Mouse (Mus musculus): ENCODE data around the gene Capn12.
A peak's percentile ranks its signal among the peaks of the same experiment; 100 is the strongest.
"Not testable (repeated sequence)": the region's sequence is repeated elsewhere in the genome, so short reads cannot be mapped to it uniquely, and the experiment has no call there.

Capn12 gene

DNA sequence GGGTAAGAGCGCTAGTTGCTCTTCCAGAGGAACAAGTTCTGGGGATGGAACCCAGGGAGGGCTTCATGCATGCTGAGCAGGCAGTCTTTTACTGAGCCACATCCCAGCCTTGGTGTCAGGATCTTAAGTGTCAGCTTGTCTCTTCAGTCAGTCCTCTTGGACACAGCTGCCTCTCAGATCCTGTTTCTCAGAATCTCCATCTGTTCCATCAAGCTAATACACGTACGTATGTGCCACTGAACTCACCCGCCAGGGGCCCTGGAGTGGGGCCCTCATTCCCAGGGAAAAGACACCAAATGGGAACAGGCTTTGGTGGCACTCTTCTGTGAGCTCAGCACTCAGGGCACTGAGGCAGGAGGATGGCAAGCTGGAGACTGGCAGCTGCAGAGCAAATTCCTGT lies 3.4 kb upstream of the Capn12 start:
- no peak for DNase-seq (ENCODE audit: low read depth, low spot score)

DNA sequence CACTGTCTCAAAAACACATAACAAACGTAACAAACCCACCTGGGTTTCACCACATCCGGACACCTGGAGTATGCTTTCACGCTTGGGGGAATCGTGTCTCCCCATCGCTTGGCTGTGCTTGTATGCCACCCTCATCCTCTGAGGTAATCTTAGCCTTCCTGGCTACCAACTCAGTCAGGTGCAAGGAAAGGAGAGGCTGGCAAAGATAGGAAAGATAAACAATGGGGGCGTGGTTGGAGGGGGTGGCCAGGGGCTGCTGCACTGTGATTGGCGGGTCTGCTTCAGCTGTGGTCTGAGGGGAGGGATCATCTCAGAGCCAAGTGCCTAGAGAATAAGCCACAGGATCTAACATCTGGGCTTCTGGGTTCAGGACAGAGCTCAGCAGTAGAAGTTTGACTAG lies 1.6 kb upstream of the Capn12 start:
- DNase-seq (ENCODE audit: low read depth, low spot score): no peak

DNA sequence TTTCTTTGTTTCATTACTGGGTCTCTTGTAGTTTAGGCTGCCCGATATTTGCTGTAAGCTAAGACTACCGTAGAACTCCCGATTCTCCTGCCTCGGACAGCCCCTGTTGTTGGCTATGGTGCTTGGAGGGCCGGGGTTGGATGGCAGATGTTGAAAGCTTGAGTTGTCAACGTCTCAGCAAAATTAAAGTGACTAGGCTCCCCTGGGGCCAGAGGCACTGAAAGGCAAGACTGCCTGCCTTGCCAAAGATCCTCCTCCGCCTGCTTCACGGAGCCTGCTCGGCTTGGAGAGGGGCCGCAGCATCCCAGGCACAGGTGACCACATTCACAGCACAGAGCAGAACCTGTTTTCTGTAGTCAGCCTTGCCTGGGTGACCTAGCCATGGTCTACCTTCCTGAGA lies 668 bp upstream of the Capn12 start:
- no peak for DNase-seq (ENCODE audit: low read depth, low spot score)

DNA sequence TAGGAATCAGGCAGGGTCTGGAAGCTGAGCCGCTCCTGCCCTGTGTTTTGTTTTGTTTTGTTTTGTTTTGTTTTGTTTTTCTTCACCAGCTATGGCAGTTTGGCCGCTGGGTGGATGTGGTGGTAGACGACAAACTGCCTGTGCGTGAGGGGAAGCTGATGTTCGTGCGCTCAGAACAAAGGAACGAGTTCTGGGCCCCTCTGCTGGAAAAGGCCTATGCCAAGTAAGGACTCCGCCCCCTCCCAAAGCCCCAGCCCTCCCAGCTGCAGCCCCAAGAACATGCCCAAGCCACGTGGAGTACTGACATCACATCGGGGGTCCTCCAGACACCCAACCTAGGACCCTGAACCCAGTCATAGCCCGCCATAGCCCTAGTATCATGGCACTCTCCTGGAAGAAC lies 1.8 kb downstream of the Capn12 start:
- no peak for DNase-seq (ENCODE audit: low read depth, low spot score)

DNA sequence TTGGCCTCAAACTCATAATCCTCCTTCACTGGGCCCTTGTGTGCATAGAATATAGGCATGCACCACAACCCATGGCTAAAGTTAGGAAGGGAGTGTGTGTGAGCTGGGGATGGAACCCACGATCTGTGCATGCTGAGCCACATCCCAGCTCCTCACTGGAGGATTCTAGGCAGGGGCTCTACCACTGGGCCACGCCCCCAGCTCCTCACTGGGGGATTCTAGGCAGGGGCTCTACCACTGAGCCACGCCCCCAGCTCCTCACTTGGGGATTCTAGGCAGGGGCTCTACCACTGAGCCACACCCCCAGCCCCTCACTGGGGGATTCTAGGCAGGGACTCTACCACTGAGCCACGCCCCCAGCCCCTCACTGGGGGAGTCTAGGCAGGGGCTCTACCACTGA lies 2.5 kb downstream of the Capn12 start:
- not testable (repeated sequence) for DNase-seq (ENCODE audit: low read depth, low spot score)

DNA sequence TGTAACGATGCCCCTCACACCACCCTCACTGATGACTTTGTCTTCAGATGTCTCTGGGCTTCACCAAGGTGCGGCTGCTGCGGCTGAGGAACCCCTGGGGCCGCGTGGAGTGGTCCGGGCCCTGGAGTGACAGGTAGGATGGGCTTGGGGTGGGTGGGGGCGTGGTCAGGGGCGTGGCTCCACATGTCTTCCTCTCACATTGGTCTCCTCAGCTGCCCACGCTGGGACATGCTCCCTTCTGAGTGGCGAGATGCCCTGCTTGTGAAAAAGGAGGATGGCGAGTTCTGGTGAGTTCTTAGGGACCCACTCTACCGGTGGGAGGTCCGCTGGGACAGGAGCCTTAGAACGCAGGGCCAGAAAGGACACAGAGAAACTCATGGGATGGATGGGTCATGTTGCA lies 5.3 kb downstream of the Capn12 start:
- no peak for DNase-seq (ENCODE audit: low read depth, low spot score)

DNA sequence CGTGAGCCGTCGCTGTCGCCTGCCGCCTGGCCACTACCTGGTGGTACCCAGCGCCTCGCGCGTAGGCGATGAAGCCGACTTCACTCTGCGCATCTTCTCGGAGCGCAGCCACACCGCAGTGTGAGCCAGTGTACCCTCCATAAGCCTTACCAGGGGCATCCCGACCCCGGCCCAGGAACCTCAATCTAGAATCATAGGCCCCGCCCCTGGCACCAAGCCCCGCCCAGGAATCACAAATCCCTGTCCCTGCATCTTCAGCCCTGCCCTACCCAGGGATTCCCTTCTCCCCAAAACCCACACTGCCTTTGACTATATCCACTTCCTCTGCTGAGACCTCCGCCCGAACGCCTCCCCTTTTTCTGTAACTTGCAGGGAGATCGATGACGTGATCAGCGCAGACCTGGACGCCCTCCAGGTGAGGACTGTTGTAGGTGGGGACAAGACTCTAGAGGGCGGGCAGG lies 7.5 kb downstream of the Capn12 start:
- DNase-seq (ENCODE audit: low read depth, low spot score): no peak

DNA sequence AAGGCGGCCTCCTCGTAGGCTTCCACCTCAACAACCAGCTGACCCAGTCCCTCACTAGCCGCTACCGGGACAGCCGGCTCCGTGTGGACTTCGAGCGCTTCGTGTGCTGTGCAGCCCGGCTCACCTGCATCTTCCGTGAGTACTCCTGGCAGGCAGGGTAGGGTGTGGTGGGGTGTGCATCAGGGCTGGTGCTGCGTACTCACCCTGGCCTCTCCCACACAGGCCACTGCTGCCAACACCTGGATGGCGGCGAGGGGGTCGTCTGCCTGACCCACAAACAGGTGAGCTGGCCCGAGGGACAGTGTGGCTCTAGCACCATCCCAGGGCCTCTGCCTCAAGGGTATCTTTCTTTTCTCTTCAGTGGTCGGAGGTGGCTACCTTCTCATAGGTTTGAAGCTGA lies 11.4 kb downstream of the Capn12 start:
- DNase-seq (ENCODE audit: low read depth, low spot score): no peak

DNA sequence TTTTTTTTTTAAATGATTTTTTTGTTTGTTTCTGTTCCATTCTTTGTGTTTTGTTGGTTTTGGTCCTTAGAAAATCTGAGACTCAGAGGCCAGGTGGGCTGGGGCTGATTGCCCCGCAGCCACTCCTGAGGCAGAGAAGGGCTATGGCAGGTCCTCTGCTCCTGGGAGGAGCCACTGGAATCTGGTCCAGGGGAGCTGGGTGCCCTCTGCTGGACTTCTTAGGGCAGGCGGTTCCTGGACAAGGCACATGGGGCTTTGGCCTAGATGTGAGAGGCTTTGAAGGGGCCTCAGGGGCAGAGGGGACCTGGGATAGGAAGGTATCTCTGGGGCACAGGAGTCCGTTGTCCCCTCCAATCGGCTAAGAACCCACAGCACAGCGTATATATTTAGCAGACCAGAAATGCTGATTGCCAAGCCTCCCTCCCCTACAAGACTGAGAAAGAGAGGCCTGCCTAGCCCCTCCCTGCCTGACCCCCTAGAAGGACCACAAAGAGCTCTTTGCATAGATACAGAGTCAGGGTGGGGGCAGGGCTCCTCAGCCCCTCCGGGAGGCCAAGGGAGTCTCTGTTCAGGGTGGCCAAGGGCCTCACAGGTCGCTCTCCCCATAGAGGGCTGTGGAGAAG lies 12.5 kb downstream of the Capn12 start:
- DNase-seq (ENCODE audit: low read depth, low spot score): peak; percentile 33

DNA sequence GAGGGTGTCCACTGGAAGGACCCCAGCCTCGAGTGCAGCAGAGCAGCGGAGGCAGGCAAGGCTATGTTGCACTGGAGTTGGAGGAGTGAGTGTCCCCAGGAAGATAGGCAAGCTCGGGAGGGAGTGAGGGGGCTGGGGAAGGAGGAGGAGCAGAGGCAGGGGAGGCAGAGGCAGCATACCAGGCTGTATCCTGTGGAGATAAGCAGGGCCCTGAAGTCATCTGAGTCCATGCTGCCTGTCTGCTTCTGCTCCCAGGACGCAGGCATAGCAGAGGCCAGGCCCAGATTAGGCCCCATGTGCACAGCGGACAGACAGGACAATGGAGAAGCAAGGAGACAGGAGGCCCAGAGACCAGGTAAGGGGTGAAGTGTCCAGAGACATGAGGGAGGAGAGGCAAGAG lies 13.7 kb downstream of the Capn12 start:
- DNase-seq (ENCODE audit: low read depth, low spot score): no peak

DNA sequence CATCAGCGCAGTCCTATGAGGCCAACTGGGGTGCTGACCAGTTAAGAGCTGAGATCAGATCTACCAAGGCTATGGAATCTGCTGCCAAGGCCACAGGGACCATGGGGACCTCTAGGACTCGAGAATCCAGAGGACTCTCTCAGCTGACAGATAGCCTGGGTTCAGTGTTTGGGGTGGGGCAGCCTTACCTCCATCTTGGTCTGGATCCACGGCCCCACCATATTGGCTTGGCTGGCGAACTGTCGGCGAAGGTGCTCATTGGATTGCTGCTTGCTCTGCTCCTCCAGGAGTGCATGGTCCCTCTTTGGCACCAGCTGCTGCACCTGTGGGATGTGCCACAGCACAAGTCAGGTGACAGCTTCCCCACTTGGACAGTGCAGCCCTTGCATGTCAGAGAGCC lies 16.4 kb downstream of the Capn12 start:
- DNase-seq (ENCODE audit: low read depth, low spot score): no peak

DNA sequence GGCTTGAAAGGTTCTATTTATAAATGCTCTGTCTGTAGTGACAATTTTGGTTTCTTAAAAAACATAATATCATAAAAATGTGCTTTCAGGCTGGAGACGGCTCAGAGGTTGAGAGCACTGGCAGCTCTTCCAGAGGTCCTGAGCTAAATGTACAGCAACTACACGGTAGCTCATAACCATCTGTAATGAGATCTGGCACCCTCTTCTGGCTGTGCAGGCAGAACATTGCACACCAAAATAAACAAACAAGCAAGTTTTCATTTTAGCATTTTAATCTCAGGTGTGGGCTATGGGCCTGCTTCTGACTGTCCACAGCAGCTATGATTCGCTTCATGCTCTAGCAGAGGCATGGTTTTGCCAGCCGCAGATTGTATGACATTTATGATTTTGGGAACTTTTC lies 18.8 kb downstream of the Capn12 start:
- DNase-seq (ENCODE audit: low read depth, low spot score): no peak

DNA sequence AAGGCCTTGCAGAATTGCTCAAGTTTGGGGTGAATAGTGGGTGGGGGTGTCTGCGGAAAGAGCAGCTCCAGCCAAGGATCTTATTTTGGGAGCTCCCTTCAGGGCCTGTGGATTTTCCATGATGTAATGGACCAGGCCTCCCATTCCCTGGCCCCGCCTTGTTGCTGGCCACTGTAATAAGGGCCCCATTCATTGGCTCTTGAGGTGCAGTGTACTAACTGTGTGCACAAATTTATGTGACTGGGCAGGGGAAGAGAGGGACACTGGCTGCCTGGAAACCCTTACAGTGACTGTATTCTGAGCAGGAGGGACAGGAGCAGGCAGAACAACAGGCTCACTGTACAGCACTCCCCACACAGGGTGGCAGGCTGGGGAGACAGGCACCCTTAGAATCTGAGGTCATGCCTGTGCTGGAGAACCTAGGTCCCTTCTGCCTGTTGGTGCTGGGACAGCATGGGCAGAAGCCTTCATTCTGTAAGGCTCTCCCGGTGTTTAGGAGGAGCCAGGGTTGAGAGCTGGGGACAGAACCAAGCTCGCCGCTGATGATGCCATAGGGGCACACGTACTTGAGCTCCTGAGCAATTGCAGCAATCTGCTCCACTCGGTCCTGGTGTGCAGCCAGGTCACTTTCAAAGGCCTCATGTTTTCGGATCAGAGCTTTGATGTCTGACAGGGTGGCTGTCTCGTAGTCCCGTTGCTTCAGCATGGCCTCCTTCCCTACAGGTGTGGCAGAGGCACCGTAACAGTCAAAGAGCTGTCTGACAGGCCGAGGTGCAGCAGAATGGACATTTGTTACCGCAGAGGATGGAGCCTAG lies 20.3 kb downstream of the Capn12 start:
- DNase-seq (ENCODE audit: low read depth, low spot score): no peak

DNA sequence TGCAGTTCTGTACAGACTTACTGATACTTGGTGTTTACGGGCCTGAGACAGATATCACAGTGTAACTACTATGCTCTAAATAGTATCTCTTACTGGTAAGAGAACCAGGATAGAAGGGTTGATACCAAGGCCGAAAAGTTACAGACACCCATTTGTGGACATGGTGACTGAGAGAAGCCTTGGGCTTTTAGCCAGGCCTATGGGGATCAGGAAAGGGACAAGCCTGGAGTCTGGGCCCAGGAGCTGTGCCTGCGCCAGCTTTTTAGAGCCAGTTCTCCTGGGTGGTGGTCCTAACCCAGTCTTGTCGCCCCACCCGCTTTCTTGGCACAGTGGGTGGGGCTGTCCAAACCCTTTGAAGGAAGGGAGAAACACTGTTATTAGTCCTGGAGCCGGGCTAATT lies 21.0 kb downstream of the Capn12 start:
- DNase-seq (ENCODE audit: low read depth, low spot score): no peak

DNA sequence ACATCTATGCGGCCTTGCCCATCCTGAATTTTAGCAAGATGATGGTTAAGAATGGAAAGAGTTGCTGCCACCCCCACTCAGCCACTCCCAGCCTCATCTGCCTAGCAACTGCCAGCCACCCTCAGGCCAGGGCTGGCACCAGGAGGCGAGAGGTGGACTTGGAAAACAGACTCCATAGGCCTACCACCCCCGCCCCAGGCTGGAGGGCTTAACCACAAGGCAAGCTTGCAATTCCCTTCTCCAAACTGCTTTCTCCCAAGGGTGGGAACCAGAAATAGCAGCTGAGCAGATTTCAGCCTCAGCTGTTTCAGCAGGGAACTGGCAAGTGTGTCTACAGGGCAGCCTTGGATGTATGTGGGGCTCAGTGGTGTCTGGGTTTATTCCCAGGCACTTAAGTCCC lies 21.6 kb downstream of the Capn12 start:
- DNase-seq (ENCODE audit: low read depth, low spot score): no peak

DNA sequence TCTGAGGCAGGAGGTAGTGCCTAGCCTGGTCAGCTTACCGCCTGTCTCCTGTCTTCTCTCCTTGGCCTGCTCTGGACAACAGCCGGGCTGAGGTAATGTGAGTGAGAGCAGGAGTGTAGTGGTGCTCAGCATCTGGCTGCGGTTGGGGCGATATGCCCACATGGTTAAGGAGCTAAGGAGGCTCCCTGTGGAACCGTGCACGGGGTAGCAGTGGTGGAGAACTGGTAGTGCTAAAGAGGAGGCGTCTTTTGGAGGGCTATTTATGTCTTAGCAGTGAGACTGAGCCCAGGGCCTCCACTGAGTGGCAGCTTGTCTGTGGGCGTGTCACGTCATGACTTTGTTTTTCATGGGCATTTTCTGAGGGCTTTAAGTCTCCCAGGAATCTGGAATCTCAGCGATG lies 22.6 kb downstream of the Capn12 start:
- no peak for DNase-seq (ENCODE audit: low read depth, low spot score)

DNA sequence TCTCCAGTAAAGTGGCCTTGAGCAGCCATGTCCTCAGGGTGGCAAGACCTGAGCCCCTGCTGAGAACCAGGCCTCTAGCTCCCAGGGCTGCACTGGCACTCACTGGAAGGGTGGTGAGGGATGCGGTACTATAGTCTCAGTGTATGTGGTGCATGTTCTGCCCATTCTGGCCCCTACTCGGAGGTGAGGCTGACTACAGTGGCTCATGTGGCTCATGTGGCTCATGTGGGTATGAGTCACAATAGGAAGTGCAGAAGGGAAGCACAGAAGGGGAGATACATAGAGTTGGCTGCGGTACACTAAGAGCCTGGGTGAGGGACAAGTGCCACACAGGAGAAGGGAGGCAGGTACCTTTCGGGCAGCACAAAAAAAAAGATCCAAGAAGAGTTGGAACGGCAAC lies 26.0 kb downstream of the Capn12 start:
- DNase-seq (ENCODE audit: low read depth, low spot score): no peak

DNA sequence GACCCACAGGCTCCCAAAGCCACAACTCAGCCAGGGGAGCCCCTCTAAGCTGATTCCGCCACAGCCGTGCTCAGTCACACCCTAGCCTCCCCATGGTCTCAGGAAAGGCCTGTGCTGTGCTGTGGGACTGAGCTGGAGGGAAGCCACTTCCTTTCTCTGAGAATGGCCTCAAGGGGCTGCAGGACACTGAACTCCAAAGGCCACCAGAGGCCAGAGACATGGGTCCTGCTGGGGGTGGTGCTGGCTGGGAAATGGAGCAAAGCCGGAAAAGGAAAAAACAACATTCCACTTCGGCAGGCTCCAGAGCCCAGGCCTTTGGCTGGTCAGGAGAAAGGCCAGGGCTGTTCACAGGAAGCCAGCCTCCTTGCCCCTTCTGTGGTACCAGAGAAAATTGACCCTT lies 30.4 kb downstream of the Capn12 start:
- DNase-seq (ENCODE audit: low read depth, low spot score): no peak

DNA sequence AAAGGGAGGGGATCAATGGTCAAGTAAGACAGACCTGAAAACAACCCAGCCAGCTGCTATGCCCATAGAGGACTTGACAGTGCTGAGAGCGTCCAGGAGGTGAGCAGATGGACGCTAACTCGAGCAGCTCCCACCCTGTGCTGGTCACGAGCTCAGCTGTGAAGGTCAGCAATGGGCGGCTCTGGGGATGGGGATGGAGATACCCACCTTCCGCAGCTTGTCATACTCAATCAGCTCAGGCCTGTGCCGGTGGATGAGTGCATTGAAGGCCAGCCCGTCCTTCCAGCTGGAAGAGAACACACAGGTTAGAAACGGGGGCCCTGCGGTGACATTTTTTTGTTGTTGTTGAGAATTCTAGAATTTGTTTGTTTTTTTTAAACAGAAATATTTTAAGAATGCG lies 31.9 kb downstream of the Capn12 start:
- no peak for DNase-seq (ENCODE audit: low read depth, low spot score)

DNA sequence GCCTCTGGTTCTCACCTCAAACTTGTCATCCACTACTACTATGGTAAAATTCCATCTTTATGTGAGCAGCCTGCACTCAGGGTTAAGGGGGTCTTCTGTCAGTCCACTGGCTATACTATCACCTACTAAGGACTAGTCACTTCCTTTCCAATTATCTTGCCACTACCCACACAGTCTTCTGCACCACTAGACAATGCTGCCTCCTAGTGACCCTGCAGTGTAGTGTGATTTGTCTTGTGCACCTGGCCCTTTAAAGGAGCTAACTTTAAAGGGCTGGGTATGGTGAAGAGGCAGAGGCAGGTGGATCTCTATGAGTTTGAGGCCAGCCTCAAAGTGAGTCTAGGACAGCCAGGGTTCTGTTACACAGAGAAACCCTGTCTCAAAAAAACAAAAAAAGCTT lies 35.3 kb downstream of the Capn12 start:
- no peak for DNase-seq (ENCODE audit: low read depth, low spot score)

DNA sequence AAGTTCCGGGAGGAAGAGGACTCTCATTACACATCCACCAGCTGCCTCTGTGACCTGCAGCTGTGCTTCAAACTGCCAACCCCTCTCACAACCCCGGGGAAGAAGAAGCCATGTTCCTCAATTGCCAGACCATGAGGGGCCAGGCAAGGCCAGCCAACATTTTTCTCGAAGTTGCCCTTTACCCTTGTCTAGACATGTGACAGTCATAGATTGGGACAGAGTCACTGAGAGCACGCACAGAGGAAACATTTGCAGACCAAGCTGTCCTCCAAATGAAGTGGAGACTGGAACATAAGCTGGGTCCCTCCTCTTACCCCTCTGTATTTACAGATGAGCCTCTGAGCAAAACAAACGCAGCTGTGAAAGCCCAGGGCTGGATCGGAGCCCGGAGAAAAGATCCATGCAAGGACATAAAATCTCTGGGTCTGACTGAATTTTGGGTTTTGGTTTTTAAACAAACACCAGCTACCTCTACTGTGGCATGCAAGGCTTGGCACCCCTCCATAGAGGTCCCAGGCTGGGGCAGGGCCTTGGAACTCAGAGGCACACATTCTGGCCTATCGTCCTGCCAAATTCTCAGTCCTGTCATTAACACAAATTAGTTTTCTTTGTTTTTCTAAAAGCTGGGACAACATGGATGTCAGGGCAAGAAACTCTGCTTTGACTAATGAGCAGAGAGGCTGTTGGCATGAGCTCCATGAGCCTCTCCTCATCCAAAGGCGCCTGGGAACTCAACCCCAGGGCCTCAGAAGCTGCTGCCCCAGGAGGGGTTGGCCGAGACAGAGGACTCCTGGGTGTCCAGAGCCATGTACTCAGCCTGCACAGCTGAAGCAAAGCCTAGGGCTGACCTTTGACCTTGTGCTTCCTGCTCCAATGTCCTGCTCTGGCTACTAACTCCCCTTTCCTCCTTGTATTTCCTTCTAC lies 36.5 kb downstream of the Capn12 start:
- DNase-seq (ENCODE audit: low read depth, low spot score): no peak

DNA sequence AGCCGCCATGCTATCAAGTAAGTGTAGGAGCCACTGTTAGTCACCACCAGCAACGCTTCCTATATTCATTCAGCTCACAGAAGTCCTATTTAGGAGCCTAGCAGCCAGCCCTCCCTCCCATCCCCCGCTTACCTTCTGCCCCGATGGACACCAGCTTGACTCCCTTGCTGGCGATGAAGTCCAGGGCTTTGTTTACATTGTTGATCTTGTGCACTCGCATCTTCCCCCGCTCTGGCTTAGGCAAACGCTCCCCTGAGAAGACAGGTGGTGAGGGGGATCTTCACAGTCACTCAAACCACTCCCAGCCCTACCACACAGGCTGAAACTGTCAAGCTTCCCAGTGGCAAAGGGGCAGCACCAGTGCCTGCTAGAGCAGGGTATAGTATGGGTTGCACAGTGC lies 37.3 kb downstream of the Capn12 start:
- DNase-seq (ENCODE audit: low read depth, low spot score): no peak

Data from retina, postnatal 7 days (tissue).